Comparison of ENCODE assay signal across 8 mouse cellular contexts in genomic region chr6:6577741-6578284, GRCm38 (mm10). TPM values are rescaled to one million over a fixed set of nuclear protein-coding genes. Genes with fewer than 3 reads are reported as not detected.
A peak's percentile ranks its signal among the peaks of the same experiment; 100 is the strongest.
DNase-seq lines count a peak whose midpoint lies in the region; ATAC-seq lines count a peak whose summit lies in the region.

No protein-coding gene starts in this region.

- no peaks in the 10 kb centered on the region for H3K36me3 ChIP-seq in neural tube, embryonic 11.5 days (ENCODE audit: control insufficient read depth, insufficient read depth, low read length)
- H3K36me3 ChIP-seq in embryonic facial prominence, embryonic 12.5 days = peaks cover 7% of the 10 kb centered on the region
- peaks cover 7% of the 10 kb centered on the region; the same call in 1 of the 2 replicates for H3K36me3 ChIP-seq in intestine, embryonic 14.5 days (ENCODE audit: control insufficient read depth, insufficient read depth, low read length)
- peaks cover 8% of the 10 kb centered on the region for H3K36me3 ChIP-seq in midbrain, embryonic 13.5 days

- H3K9ac ChIP-seq in neural tube, embryonic 11.5 days (ENCODE audit: low read length) = peak overlapping the region; percentile 98
- H3K9ac ChIP-seq in embryonic facial prominence, embryonic 12.5 days = peak overlapping the region; percentile 98
- H3K9ac ChIP-seq in intestine, embryonic 14.5 days (ENCODE audit: low read length) = peak overlapping the region; percentile 97
- H3K9ac ChIP-seq in midbrain, embryonic 13.5 days (replicated peaks) = peak overlapping the region; percentile 98

- no peak for DNase-seq in neural tube, embryonic 11.5 days (ENCODE audit: low spot score)
- DNase-seq in neural tube, embryonic 10.5 days (ENCODE audit: extremely low spot score, low spot score) = no peak
- DNase-seq in intestine, embryonic 14.5 days (ENCODE audit: low spot score) = no peak
- no peak for DNase-seq in testis, postnatal 10 days (ENCODE audit: low spot score)
- no peak for DNase-seq in Muller cell, postnatal 12 days (ENCODE audit: inconsistent ontology term)
- no peak for DNase-seq in right cerebral cortex, postnatal 25 days

- no peaks in the 10 kb centered on the region for H3K9me3 ChIP-seq in neural tube, embryonic 11.5 days (ENCODE audit: control insufficient read depth, low read length)
- H3K9me3 ChIP-seq in embryonic facial prominence, embryonic 12.5 days = no peaks in the 10 kb centered on the region
- no peaks in the 10 kb centered on the region for H3K9me3 ChIP-seq in intestine, embryonic 14.5 days (ENCODE audit: control insufficient read depth, low read length)
- H3K9me3 ChIP-seq in midbrain, embryonic 13.5 days = no peaks in the 10 kb centered on the region

- 5% methylated on average over 17 of the region's 17 CpGs for WGBS in neural tube, embryonic 11.5 days
- 4% methylated on average over 17 of the region's 17 CpGs for WGBS in embryonic facial prominence, embryonic 12.5 days
- WGBS in intestine, embryonic 14.5 days = 3% methylated on average over 17 of the region's 17 CpGs
- WGBS in midbrain, embryonic 13.5 days = 4% methylated on average over 17 of the region's 17 CpGs

- peak overlapping the region; percentile 93 for H3K4me3 ChIP-seq in neural tube, embryonic 11.5 days (ENCODE audit: low read depth, low read length)
- peak overlapping the region; percentile 91 for H3K4me3 ChIP-seq in embryonic facial prominence, embryonic 12.5 days
- H3K4me3 ChIP-seq in intestine, embryonic 14.5 days (ENCODE audit: low read depth, low read length) = peak overlapping the region; percentile 94
- peak overlapping the region; percentile 97 for H3K4me3 ChIP-seq in midbrain, embryonic 13.5 days (replicated peaks)

- H3K27me3 ChIP-seq in neural tube, embryonic 11.5 days (ENCODE audit: control insufficient read depth, insufficient read depth, low read length) = no peaks in the 10 kb centered on the region
- no peaks in the 10 kb centered on the region for H3K27me3 ChIP-seq in embryonic facial prominence, embryonic 12.5 days
- no peaks in the 10 kb centered on the region for H3K27me3 ChIP-seq in intestine, embryonic 14.5 days (replicated peaks; ENCODE audit: control insufficient read depth, insufficient read depth, low read length)
- H3K27me3 ChIP-seq in midbrain, embryonic 13.5 days = no peaks in the 10 kb centered on the region

- peak overlapping the region; percentile 81 for H3K27ac ChIP-seq in neural tube, embryonic 11.5 days (ENCODE audit: low read depth, low read length)
- H3K27ac ChIP-seq in embryonic facial prominence, embryonic 12.5 days = peak overlapping the region; percentile 88
- H3K27ac ChIP-seq in intestine, embryonic 14.5 days (ENCODE audit: low read depth) = peak overlapping the region; percentile 89
- H3K27ac ChIP-seq in midbrain, embryonic 13.5 days = peak overlapping the region; percentile 88

- H3K4me2 ChIP-seq in neural tube, embryonic 11.5 days (ENCODE audit: low read depth) = peak overlapping the region; percentile 64
- H3K4me2 ChIP-seq in embryonic facial prominence, embryonic 12.5 days (replicated peaks) = peak overlapping the region; percentile 65
- peak overlapping the region; percentile 90 for H3K4me2 ChIP-seq in intestine, embryonic 14.5 days (ENCODE audit: low read length)
- H3K4me2 ChIP-seq in midbrain, embryonic 13.5 days (replicated peaks) = peak overlapping the region; percentile 75

- no peaks in the 10 kb centered on the region for H3K4me1 ChIP-seq in neural tube, embryonic 11.5 days (ENCODE audit: control insufficient read depth, insufficient read depth, low read length)
- peaks cover 5% of the 10 kb centered on the region for H3K4me1 ChIP-seq in embryonic facial prominence, embryonic 12.5 days
- peaks cover 7% of the 10 kb centered on the region for H3K4me1 ChIP-seq in intestine, embryonic 14.5 days (replicated peaks; ENCODE audit: control insufficient read depth, insufficient read depth, low read length)
- peaks cover 18% of the 10 kb centered on the region for H3K4me1 ChIP-seq in midbrain, embryonic 13.5 days (replicated peaks)

- peak; percentile 56 for ATAC-seq in neural tube, embryonic 11.5 days (ENCODE audit: insufficient read depth, low FRiP score, low TSS enrichment)
- ATAC-seq in embryonic facial prominence, embryonic 12.5 days (ENCODE audit: insufficient number of reproducible peaks, insufficient read depth, low FRiP score, low TSS enrichment) = peak; percentile 42; the same call in 1 of the 2 replicates
- ATAC-seq in intestine, embryonic 14.5 days (replicated peaks; ENCODE audit: low FRiP score, low TSS enrichment, low read depth) = peak; percentile 75
- peak; percentile 74 for ATAC-seq in midbrain, embryonic 13.5 days

RNA-seq across cellular contexts. Expression of gene Sem1, which starts 0.7 kb away (rescaled TPM):
- 225 and 235 TPM in 2 replicates for polyA plus RNA-seq in neural tube, embryonic 11.5 days (2014; fragmentation: Nextera tagmentation; extraction: Ambion mirVana)
- polyA plus RNA-seq in embryonic facial prominence, embryonic 12.5 days (2016; fragmentation: Nextera tagmentation; extraction: Ambion mirVana) = 264 and 290 TPM in 2 replicates
- 252 and 279 TPM in 2 replicates for polyA plus RNA-seq in intestine, embryonic 14.5 days (2014; fragmentation: Nextera tagmentation; extraction: Ambion mirVana)
- polyA plus RNA-seq in midbrain, embryonic 13.5 days (2015; fragmentation: Nextera tagmentation; extraction: Ambion mirVana) = 192 and 196 TPM in 2 replicates
